Mouse (Mus musculus) limb, embryonic 11.5 days (tissue): ENCODE measurements around the gene Zfp462. TPM values are rescaled to one million over a fixed set of nuclear protein-coding genes. Genes with fewer than 3 reads are reported as not detected.

Experiments used
- ATAC-seq: fragments of 200-750 bp; cut with Nextera tagmentation; 2 replicates; pipeline ENCODE4 v1.8.0; 2017; ENCODE audit warnings: low read depth; ENCODE audit not compliant: insufficient number of reproducible peaks, low FRiP score, low TSS enrichment
- DNase-seq: peaks from one replicate; pipeline ENCODE4 v3.0.0-alpha.2; 2015; ENCODE audit warnings: low spot score
- H3K27ac ChIP-seq: fragments of 300-500 bp; sonication (generic); replicated peaks from 2 replicates; pipeline ENCODE4 v1.5.1; 2014; ENCODE audit warnings: low read depth, mild to moderate bottlenecking, low read length
- H3K27me3 ChIP-seq: fragments of 300-500 bp; sonication (generic); 2 replicates; pipeline ENCODE4 v1.6.1; 2014; ENCODE audit warnings: mild to moderate bottlenecking, low read length, mixed read lengths; ENCODE audit not compliant: control insufficient read depth, insufficient read depth
- H3K36me3 ChIP-seq: fragments of 300-500 bp; sonication (generic); 2 replicates; pipeline ENCODE4 v1.6.1; 2014; ENCODE audit warnings: mild to moderate bottlenecking, low read length, moderate library complexity, mixed read lengths; ENCODE audit not compliant: control insufficient read depth, insufficient read depth
- H3K4me1 ChIP-seq: fragments of 300-500 bp; sonication (generic); 2 replicates; pipeline ENCODE4 v1.6.1; 2014; ENCODE audit warnings: low read length, mixed read lengths; ENCODE audit not compliant: control insufficient read depth, insufficient read depth
- H3K4me2 ChIP-seq: fragments of 300-500 bp; sonication (generic); 2 replicates; pipeline ENCODE4 v1.6.1; 2014; ENCODE audit warnings: low read depth, mild to moderate bottlenecking, moderate library complexity; ENCODE audit not compliant: severe bottlenecking
- H3K4me3 ChIP-seq: fragments of 300-500 bp; sonication (generic); 2 replicates; pipeline ENCODE4 v1.5.1; 2014; ENCODE audit warnings: low read depth, low read length
- H3K9ac ChIP-seq: fragments of 300-500 bp; sonication (generic); 2 replicates; pipeline ENCODE4 v1.6.1; 2014; ENCODE audit warnings: mild to moderate bottlenecking, low read length
- H3K9me3 ChIP-seq: fragments of 300-500 bp; sonication (generic); 2 replicates; pipeline ENCODE4 v1.6.1; 2016; ENCODE audit warnings: low read length; ENCODE audit not compliant: control insufficient read depth
- WGBS: fragments of 180-500 bp; shearing (Covaris S2); extraction: QIAGEN DNeasy Blood & Tissue Kit; methylation state at CpG from one replicate; pipeline ENCODE4 v1.1.7; 2014; 5-methylcytosine and 5-hydroxymethylcytosine counted together
- polyA plus RNA-seq: library from polyadenylated mRNA; unstranded; fragments of >200 nt; fragmentation: Nextera tagmentation; extraction: Ambion mirVana; gene quantifications from 2 replicates; pipeline ENCODE4 v1.2.1, GENCODE M21; 2014

Gene Zfp462
- polyA plus RNA-seq, 1 experiment from 2014 or later = 11.4 TPM

DNA sequence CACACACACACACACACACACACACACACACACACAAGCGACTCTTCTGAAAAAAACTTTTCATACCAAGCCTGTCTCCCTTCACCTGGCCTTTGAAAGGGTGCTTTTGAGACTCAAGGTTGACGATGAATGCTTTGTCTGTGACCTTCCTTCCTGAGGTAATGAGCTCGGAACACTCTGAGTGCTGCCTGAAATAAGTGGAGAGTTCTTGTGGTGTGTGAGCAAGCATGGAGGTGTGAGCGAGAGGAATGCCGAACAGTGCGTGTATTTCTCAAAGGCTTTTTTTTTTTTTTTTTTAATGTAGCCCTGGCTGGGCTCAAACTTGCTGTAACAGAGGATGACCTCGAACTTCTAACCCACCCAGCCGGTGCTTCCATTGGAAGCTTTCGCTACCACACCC, 156.8 kb downstream of the Zfp462 start:
- Histone ChIP-seq H3K4me3 (no peak overlapping the region), H3K9ac (no peak overlapping the region), H3K9me3 (no peaks in the 10 kb centered on the region), H3K4me2 (no peak overlapping the region), H3K27ac (no peak overlapping the region), H3K36me3 (no peaks in the 10 kb centered on the region), H3K27me3 (no peaks in the 10 kb centered on the region), H3K4me1 (no peaks in the 10 kb centered on the region)
- DNase-seq = no peak
- WGBS = 83% methylated on average over 9 of the region's 9 CpGs
- no peak for ATAC-seq

DNA sequence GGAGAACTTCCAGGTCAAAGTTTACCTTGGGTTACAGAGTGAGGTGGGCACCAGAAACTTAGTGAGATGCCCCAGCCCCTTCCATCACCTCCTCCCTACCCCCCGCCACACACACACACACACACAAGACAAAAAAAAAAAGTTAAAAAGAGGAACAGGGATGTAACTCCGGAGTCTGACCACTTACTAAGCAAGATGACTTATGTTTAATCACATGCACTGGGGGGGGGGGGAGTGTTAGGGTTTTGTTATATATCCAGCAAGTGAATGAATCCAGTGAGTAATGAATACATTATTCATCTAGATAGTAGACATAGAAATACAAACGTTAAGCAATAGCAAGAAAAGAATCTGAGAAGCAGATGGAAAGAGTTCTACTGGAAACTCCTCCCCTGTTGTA, 157.5 kb downstream of the Zfp462 start:
- 95% methylated on average over 3 of the region's 3 CpGs for WGBS

GRCm38 (mm10) chr4:55103575-55103974, 158.7 kb downstream of the Zfp462 start:
- Histone ChIP-seq H3K27me3 (no peaks in the 10 kb centered on the region), H3K36me3 (no peaks in the 10 kb centered on the region), H3K27ac (no peak overlapping the region), H3K9ac (no peak overlapping the region), H3K4me2 (no peak overlapping the region), H3K9me3 (no peaks in the 10 kb centered on the region), H3K4me1 (no peaks in the 10 kb centered on the region), H3K4me3 (no peak overlapping the region)
- DNase-seq = no peak
- no peak for ATAC-seq
- 75% methylated on average over 3 of the region's 3 CpGs for WGBS

More for the DNA sequence above, 157.5 kb downstream of the Zfp462 start:
- Histone ChIP-seq H3K9me3 (no peaks in the 10 kb centered on the region), H3K9ac (no peak overlapping the region), H3K4me2 (no peak overlapping the region), H3K4me3 (no peak overlapping the region), H3K36me3 (no peaks in the 10 kb centered on the region), H3K27ac (no peak overlapping the region), H3K27me3 (no peaks in the 10 kb centered on the region), H3K4me1 (no peaks in the 10 kb centered on the region)
- ATAC-seq (no peak), DNase-seq (no peak)

DNA sequence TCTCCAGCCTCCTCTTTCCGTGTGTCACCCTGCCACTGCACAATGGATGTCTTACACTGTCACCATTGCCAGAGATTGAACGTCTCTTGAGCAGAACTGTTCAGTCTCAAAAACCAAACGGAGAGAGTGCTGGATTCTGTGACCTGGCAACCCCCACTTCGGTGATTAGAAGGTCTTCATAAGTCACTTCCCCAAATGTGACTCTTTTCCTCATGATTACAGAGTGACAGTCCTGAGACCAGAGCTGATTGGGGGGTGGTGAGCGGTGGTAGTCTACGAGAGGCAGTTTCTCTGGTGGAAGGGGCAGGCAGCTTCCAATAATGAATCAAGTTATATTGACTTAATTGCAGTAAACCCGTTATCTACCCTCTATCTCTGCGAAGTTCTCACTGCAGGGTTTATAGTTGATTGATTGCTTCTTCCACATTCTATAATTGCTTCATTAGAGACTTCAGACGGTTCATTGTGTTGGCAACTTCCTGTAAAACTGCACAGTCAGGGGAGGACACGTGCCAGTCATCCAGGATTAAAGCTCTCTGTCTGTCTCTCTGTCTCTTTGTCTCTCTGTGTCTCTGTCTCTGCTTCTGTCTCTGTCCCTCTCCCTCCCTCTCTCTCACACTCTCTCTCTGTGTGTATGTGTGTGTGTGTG, 173.1 kb downstream of the Zfp462 start:
- H3K36me3 ChIP-seq = no peaks in the 10 kb centered on the region
- no peak overlapping the region for H3K4me3 ChIP-seq
- H3K27me3 ChIP-seq = no peaks in the 10 kb centered on the region
- DNase-seq = no peak
- H3K4me1 ChIP-seq = no peaks in the 10 kb centered on the region
- H3K4me2 ChIP-seq = no peak overlapping the region
- H3K9me3 ChIP-seq = no peaks in the 10 kb centered on the region
- WGBS = 42% methylated on average over 10 of the region's 10 CpGs
- no peak for ATAC-seq
- H3K27ac ChIP-seq = no peak overlapping the region
- H3K9ac ChIP-seq = no peak overlapping the region

- Histone ChIP-seq H3K9ac (no peak overlapping the region), H3K4me2 (no peak overlapping the region), H3K27me3 (no peaks in the 10 kb centered on the region), H3K9me3 (no peaks in the 10 kb centered on the region), H3K27ac (no peak overlapping the region), H3K4me1 (no peaks in the 10 kb centered on the region), H3K36me3 (no peaks in the 10 kb centered on the region), H3K4me3 (no peak overlapping the region)
- no peak for ATAC-seq
- whole genome bisulfite sequencing = 82% methylated on average over 2 of the region's 2 CpGs
- DNase-seq = no peak
These were observed 176.3 kb downstream of the Zfp462 start for GRCm38 (mm10) chr4:55121126-55121525.

DNA sequence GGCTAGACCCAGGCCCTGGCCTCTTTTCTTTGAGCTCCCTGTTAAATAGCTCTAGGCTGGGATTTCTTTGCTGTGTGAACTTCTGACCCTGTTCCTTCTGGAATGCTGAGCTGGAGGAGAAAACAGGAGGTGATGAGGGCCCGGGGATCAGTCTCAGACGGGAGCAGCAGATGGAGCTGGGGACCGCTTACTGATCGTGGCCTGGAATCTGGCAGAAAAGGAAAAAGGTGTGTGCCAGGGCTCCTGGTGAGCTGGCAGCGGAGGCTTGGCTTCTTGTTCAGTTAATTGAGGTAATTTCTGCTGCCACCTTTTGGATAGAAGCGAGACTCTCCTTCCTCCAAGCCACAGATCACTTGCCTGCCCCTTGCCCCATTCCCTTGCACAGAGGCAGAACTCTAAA, 177.1 kb downstream of the Zfp462 start:
- Histone ChIP-seq H3K9ac (no peak overlapping the region), H3K4me3 (no peak overlapping the region), H3K27ac (no peak overlapping the region), H3K4me1 (no peaks in the 10 kb centered on the region), H3K9me3 (no peaks in the 10 kb centered on the region), H3K36me3 (no peaks in the 10 kb centered on the region), H3K4me2 (no peak overlapping the region), H3K27me3 (no peaks in the 10 kb centered on the region)
- 28% methylated on average over 6 of the region's 6 CpGs for WGBS
- no peak for DNase-seq
- no peak for ATAC-seq

DNA sequence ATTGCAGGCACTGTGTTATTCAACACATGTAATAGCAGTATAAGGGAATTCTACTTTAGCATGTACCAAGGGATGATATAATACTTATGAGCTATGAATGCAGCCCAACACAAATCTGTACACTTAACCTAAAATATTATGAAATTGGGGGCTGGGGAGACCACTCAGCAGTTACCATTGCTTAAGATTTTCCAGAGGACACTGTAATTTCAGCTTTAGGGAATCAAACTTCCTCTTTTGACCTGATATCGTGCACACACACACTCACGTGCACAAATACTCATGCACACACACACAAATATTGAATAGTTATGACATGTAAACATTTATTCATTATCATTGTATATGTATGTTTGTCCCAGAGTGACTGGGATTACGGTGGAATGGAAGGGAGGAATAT, 179.3 kb downstream of the Zfp462 start:
- H3K27ac ChIP-seq = no peak overlapping the region
- no peaks in the 10 kb centered on the region for H3K4me1 ChIP-seq
- no peak overlapping the region for H3K4me3 ChIP-seq
- no peaks in the 10 kb centered on the region for H3K27me3 ChIP-seq
- 90% methylated on average over 3 of the region's 3 CpGs for WGBS
- no peak for DNase-seq
- H3K4me2 ChIP-seq = no peak overlapping the region
- no peak overlapping the region for H3K9ac ChIP-seq
- no peaks in the 10 kb centered on the region for H3K9me3 ChIP-seq
- H3K36me3 ChIP-seq = no peaks in the 10 kb centered on the region
- no peak for ATAC-seq

- Histone ChIP-seq H3K36me3 (no peaks in the 10 kb centered on the region), H3K4me2 (no peak overlapping the region), H3K9me3 (no peaks in the 10 kb centered on the region), H3K4me3 (no peak overlapping the region), H3K27ac (no peak overlapping the region), H3K4me1 (no peaks in the 10 kb centered on the region), H3K27me3 (no peaks in the 10 kb centered on the region), H3K9ac (no peak overlapping the region)
- DNase-seq (no peak), ATAC-seq (no peak)
- 77% methylated on average over 11 of the region's 11 CpGs for WGBS
These were observed 180.3 kb downstream of the Zfp462 start for GRCm38 (mm10) chr4:55125048-55125737.

GRCm38 (mm10) chr4:55125738-55126054, 180.8 kb downstream of the Zfp462 start:
- H3K27ac ChIP-seq = no peak overlapping the region
- no peaks in the 10 kb centered on the region for H3K36me3 ChIP-seq
- H3K27me3 ChIP-seq = no peaks in the 10 kb centered on the region
- H3K4me3 ChIP-seq = no peak overlapping the region
- no peak for DNase-seq
- no peak for ATAC-seq
- 92% methylated on average over 4 of the region's 4 CpGs for WGBS
- no peaks in the 10 kb centered on the region for H3K9me3 ChIP-seq
- H3K4me1 ChIP-seq = no peaks in the 10 kb centered on the region
- no peak overlapping the region for H3K4me2 ChIP-seq
- no peak overlapping the region for H3K9ac ChIP-seq
